Mouse (Mus musculus) cerebellum, adult (tissue): Measurements from ENCODE around the gene Tbpl1.

Experiments used
- ATAC-seq: cut with Nextera tagmentation; 2 replicates; pipeline ENCODE4 v1.9.2; 2017; ENCODE audit warnings: mild to moderate bottlenecking, moderate library complexity, mixed read lengths; ENCODE audit not compliant: insufficient number of reproducible peaks, low FRiP score, low TSS enrichment

The Tbpl1 gene

DNA sequence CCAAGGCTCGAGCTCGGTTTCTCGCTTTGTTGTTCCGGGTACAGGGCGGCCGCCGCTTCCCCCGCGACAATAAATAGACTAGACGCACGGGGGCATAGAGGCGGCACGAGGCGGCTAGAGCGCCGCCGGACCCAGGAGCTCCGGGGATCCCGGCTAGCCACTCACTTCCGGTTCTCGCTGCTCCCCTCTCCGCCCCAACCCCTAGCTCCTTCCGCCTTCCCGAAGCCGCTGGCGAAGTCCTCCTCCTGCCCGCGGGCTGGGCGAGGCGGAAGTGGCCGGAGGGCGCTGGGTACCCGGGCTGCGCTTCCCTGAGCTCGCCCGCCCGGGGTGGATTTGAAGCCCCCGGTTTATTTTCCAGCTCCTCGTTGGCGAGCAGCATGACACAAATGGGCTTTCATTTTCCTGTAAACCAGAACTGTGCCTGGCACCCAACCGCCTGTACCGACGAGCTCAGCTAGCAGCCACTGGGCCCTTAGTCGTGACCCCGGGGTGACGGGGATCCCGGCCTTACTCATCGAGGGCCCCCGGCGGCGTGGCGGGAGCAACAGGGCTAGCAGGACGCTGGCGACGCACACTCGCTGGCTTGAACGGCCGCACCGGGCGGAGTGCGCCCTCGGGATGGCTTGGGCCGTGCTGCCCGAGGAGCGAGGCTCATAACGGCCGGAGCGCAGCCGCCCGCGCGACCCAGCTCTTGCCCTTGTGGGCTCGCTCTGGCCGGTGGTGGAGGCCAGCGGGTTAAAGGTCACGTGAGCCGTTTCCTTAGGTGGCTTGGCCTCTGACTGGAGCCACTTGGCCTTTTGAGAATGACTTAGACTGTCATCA lies at the start of gene Tbpl1:
TSS of gene Tbpl1 (minus strand) at position 667 of the 822 bp plus-strand sequence.
- peak; percentile 97 for ATAC-seq

- ATAC-seq = no peak
Observed at GRCm38 (mm10) chr10:22781466-22781865, 49.7 kb upstream of the Tbpl1 start.

- ATAC-seq = no peak
Observed at GRCm38 (mm10) chr10:22777939-22778338, 46.2 kb upstream of the Tbpl1 start.

DNA sequence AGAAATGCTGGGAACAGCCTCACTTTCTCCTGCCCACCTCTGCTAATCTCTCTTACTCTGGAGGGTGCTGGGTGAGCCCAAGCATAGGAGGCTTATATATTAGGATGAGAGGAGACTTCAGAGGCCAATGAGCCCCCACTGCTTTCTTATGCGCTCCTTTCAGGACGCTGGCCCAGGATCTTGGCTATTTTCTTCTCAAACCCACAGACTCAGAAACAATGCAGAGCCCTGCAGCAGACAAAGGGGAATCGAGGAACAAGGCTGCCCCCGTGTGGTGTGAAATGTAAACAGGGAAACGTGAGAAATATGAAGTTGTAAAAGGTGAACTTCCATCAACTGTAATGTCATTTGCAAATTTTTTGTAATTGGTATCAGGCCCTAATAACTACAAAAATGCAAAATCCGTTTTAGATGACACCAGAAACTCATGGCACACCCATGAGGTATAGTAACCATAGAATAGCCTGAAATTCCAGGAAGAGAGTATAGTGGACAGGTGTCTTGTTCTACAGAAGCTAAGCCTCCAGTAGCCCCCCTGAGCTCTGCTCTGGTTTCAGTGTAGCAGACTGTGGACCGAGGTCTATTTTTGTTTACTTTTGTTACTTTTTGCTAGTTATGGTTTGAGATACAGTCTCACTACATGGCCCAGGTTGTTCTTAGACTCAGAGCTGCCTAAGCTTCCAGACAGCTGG lies 44.4 kb upstream of the Tbpl1 start:
- ATAC-seq = peak; percentile 59

GRCm38 (mm10) chr10:22775456-22775855 lies 43.7 kb upstream of the Tbpl1 start:
- no peak for ATAC-seq

- ATAC-seq = no peak
Observed at GRCm38 (mm10) chr10:22774626-22775025, 42.9 kb upstream of the Tbpl1 start.

DNA sequence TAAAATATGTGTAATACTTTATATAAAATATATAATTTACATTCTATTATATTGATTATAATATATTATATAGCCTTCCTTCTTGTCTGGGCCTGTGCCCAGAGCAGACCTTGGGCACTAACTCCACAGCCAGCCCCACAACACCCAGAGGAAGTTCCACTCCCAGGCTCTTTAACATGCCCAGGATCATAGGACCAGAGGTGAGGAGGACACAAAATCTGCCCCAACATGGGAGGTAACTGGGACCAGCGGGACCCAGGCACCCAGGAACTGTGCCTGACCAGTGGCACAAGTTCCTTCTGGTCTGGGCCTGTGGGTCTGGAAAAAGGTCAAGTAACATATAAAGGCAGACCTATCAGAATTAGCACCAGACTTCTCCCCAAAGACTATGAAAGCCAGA lies 22.5 kb upstream of the Tbpl1 start:
- ATAC-seq = no peak

DNA sequence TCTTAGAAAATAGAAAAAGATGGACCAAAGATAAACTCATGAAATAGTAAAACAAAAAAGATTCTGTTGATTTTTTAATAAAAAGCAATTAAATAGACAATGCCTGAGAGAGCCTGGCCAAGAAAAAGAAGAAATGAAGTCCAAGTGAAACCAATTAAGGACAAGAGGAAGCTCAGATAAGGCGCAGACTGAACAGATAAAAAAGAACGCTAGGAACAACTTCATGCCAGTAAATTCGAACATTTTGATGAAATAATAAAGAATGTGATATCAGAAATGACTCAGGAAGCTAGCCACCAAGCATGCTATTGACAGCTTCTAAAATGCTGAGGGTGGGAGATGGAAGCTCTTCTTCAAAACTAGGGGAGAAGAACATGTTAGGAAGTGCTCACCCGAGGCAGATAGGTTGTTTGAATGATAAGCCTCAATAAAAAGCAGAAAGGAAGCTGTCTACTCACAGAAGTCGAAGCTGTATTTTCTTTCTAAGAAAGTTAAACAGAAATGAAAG lies 19.5 kb upstream of the Tbpl1 start:
- no peak for ATAC-seq

DNA sequence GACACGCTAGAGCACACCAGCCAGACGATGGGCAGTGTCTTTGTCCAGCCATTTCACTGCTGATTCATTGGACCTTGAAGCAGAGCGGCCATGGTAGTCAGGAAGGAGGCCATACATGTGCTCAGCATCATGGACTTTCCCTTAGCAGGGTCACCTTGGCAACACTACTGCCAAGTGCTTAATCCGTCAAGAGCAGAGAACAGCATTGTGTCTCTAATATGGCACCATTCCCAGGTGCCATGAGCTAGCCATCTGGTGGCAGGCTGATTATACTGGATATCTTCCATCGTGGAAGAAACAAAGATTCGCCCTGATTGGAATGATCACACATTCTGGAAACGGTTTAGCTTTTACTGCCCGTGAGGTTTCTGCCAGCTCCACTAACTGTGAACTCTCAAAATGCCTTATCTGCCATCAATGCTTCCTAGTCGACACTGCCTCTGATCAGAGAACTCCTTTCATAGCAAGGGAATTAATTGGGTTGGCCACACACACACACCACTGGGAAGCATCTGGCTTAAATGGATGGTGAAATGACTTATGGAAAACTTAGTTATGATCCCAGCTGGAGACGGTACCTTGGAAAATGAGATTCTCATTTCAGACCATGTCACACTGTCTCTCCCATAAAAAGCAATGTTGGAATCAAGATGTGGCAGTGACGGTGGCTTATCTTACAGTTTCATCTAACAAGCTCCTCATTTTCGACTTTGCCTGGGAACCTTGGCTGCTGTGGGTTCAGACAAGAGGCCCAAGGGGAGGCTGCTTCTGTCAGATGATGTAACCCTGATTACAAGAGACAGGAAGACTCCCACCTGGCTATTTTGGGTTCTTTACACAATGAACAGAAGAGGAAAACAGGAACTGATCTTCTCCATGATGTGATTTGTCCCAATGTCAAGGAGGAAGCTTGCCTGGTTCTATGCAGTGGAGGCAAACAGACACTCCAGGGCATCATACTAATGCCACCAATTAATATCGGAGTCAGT lies 14.9 kb upstream of the Tbpl1 start:
- ATAC-seq = peak; percentile 98

- peak; percentile 9 for ATAC-seq
Observed at GRCm38 (mm10) chr10:22745922-22746321, 14.2 kb upstream of the Tbpl1 start.

DNA sequence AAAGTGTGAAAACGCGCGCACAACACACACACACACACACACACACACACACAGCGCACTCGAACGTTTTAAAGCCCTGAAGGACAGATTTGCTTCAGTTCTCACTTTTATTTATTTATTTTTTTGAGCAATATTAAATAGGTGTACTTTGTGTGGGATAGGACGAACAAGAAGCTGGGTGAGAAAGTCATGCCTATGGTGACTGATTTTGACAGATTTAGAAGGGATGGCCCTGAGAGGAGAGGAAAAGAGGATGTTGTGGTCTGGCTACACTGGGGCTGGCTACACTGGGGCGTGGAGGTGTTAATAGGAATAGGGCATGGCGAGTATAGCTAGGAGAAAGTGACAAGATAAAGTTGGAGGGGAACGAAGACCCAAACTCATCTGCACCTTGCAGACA lies 443 bp upstream of the Tbpl1 start:
- no peak for ATAC-seq

DNA sequence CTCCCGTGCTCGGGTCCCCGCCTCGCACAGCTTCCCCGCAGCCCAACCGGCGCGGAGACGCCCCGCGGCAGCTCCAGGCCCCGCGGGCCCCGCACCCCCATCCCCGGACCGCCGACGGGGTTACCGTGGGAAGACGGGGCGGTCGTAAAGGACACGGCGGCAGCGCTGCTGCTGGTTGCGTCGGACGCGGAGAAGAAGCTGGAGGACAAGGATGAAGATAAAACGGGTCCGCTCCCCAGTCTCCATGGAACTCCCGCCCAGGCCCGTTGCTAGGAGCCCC lies 806 bp downstream of the Tbpl1 start:
- no peak for ATAC-seq

DNA sequence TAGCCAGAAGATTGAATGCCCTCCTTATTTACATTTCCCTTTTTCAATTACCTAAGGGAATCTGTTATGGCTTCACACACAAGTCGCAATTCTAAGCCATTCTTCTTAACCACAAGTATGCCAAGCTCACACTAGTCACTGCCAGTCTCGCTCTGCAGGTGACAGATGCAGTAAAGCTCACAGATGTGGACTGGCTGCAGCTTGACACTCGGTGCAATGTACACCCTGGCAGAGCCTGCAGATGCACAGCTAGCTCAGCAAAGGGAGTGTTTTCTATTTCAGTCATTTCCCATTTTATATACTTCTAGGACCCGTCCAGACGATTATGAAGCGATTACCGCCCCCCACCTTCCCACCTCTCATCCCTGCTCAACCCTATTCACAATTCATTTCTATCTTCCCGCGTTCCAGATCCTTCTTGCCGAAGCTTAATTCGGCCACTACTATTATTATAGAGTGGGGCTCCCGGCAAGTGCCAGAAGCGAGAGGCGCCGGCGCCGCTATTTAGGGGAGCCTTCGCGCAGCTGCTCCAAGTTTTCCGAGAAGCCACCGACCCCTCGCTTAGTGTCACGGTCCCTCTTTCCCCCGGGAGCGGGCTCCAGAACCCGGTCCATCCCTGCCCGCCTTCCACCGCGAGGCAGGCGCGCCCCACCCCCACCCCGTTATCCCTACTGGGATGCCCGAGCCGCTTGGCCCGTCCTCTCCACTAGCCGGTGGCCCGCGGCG lies 1.3 kb downstream of the Tbpl1 start:
- ATAC-seq = peak; percentile 47

DNA sequence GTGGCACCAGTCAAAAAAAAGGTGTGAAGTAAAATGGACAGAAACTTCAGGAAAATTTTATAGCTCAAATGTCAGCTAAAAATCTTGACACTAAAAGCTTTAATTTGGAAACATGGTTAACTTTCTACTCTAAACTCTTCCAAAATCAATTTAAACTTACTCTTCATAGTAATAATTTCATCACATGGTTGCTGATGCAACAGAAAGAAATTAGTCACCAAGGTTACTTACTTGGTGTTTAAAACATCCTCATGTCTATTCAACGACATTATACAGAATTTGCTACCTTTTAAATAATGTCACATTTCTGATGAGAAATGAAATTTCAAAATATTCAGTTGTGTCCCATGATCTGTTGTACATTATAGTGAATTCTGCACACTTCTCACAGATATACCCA lies 3.5 kb downstream of the Tbpl1 start:
- no peak for ATAC-seq

DNA sequence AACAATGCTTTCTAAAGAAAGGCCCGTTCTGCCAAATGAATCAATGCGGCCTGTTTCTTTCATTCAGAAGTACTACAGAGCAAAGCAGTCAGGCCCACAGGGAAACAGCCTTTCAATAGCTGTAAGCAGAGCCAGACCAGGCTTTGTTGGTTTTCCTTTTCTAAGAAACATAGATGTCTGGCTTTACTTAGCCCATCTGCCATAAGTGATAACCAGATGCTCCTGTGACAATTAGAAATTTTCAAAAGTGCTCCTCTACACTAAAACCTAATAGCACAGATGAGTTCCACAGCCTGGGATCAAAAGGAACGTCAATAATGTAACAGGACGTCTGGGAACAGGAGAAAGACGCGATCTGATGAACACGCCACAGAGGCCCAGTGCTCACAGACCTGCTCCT lies 5.4 kb downstream of the Tbpl1 start:
- no peak for ATAC-seq

GRCm38 (mm10) chr10:22725166-22725565 lies 6.6 kb downstream of the Tbpl1 start:
- no peak for ATAC-seq

DNA sequence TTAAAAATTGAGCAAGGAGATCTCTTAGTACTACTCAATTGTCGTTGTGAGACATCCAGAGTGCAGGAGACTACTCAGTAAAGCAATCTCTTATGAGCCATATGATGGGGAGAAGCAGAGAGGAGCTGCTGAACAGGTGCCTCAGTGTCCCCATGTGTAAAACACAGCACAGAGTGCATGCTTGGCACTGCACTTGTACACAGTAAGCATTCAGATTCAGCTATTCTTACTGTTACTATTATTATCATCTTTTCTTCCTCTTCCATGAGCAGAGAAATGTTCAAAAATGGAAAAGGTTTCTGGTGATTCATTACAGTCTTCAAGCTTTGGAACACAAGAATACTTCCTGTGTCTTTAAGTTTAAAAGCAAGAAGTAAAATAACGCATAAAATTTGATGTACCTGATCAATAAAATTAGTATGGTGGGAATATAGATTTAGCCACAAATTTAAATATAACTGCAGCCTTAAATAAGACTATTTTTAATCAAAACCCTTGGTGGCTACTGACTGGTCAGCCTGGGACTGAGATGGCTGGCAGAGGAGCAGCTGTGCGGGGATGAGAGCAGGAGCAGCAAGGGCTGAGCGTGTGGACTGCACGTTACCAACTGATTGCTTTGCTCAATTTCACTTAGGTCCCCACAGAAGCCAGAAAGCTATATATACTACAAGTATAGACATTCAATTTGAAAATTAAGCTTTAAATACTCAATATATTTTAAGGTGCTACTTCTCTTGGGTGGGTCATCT lies 10.8 kb downstream of the Tbpl1 start:
- ATAC-seq = no peak

DNA sequence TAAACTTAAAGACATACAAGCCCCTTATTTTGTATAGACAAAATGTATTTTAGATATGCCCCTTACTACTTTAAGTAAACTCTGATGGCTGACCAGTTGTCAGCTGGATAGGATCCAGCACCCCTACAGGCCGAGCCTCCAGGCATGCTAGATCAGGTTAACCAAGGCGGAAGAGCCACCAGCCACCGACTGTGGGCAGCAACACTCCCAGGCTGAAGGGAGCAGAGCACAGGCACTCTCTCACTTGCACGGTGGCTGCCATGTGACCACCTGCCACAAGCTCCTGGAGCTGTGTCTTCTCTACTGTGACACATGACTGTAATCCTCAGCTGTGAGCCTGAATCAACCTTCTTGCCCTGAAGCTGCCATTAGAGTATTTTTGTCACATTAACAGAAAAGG lies 13.3 kb downstream of the Tbpl1 start:
- peak; percentile 90 for ATAC-seq

- peak; percentile 77 for ATAC-seq
Observed at GRCm38 (mm10) chr10:22714520-22714919, 17.2 kb downstream of the Tbpl1 start.
